Mouse (Mus musculus) CH12.LX (cell line): ENCODE data around the gene Nipsnap3a. TPM values are rescaled to one million over a fixed set of nuclear protein-coding genes. Genes with fewer than 3 reads are reported as not detected.

Experiments used
- DNase-seq: peaks from one replicate; pipeline ENCODE4 v3.0.0-alpha.2; 2013; ENCODE audit errors: extremely low read depth
- H3K27ac ChIP-seq: 2 replicates; pipeline ENCODE4 v1.5.1; 2012; ENCODE audit warnings: low read depth, mild to moderate bottlenecking, control low read depth, moderate library complexity; ENCODE audit not compliant: insufficient read depth
- H3K27me3 ChIP-seq: replicated peaks from 2 replicates; pipeline ENCODE3; 2012; ENCODE audit warnings: inconsistent platforms
- H3K36me3 ChIP-seq, 2 experiments: replicated peaks in 1 of 2; 2 replicates each; pipeline versions ENCODE3 to v1.6.1; 2012; ENCODE audit warnings: inconsistent platforms in 1 of 2, low read length in 1 of 2, mild to moderate bottlenecking in 1 of 2, mixed read lengths in 1 of 2, moderate library complexity in 1 of 2; ENCODE audit not compliant: control insufficient read depth in 1 of 2, insufficient read depth in 1 of 2
- H3K4me1 ChIP-seq, 2 experiments: 2 replicates each; pipeline ENCODE4 v1.6.1; 2012; ENCODE audit warnings: inconsistent platforms in 1 of 2, moderate library complexity in 1 of 2; ENCODE audit not compliant: insufficient read depth in 2 of 2, control insufficient read depth in 1 of 2
- H3K4me2 ChIP-seq: 2 replicates; pipeline ENCODE4 v1.6.1; 2012; ENCODE audit warnings: low read depth, mild to moderate bottlenecking, control low read depth; ENCODE audit not compliant: poor library complexity, insufficient read depth, severe bottlenecking
- H3K4me3 ChIP-seq, 3 experiments: fragments of 150-350 bp in 1 of 3; sonication (generic) in 1 of 3; replicated peaks in 1 of 3; 2 replicates each; pipeline versions ENCODE3 to v1.5.1; 2011 to 2012; ENCODE audit warnings: low read depth in 2 of 3, low read length in 2 of 3, mild to moderate bottlenecking in 2 of 3, moderate library complexity in 2 of 3, control low read depth in 1 of 3, improper control_type of control experiment in 1 of 3, inconsistent platforms in 1 of 3, mixed read lengths in 1 of 3; ENCODE audit not compliant: poor library complexity in 1 of 3
- H3K79me2 ChIP-seq: replicated peaks from 2 replicates; pipeline ENCODE4 v1.6.1; 2012; ENCODE audit warnings: mild to moderate bottlenecking, moderate library complexity; ENCODE audit not compliant: control insufficient read depth, poor library complexity, insufficient read depth, severe bottlenecking; ENCODE audit errors: extremely low read depth
- H3K9ac ChIP-seq: 2 replicates; pipeline ENCODE4 v1.6.1; 2012; ENCODE audit warnings: low read depth, mild to moderate bottlenecking, control low read depth, moderate library complexity; ENCODE audit not compliant: insufficient read depth
- H3K9me3 ChIP-seq: replicated peaks from 2 replicates; pipeline ENCODE3; 2012; ENCODE audit warnings: low read length, inconsistent platforms, mixed read lengths
- CTCF ChIP-seq, 2 experiments: IDR thresholded peaks in 1 of 2; conservative IDR thresholded peaks in 1 of 2; 2 replicates each; pipeline ENCODE4 v1.5.1; 2011 to 2012; ENCODE audit warnings: low read depth in 2 of 2, low read length in 2 of 2, improper control_type of control experiment in 1 of 2, inconsistent platforms in 1 of 2, mild to moderate bottlenecking in 1 of 2, moderate library complexity in 1 of 2
- E2F4 ChIP-seq: IDR thresholded peaks from 2 replicates; pipeline ENCODE4 v1.6.1; 2011; ENCODE audit warnings: low read depth, low read length, improper control_type of control experiment; ENCODE audit not compliant: insufficient replicate concordance
- ELF1 ChIP-seq: IDR thresholded peaks from 2 replicates; pipeline ENCODE4 v1.6.1; 2014; ENCODE audit warnings: low read depth, mild to moderate bottlenecking, inconsistent platforms, low read length, improper control_type of control experiment
- JUN ChIP-seq: IDR thresholded peaks from 2 replicates; pipeline ENCODE4 v1.6.1; 2011; ENCODE audit warnings: low read depth, mild to moderate bottlenecking, low read length, improper control_type of control experiment, moderate library complexity; ENCODE audit not compliant: insufficient read depth
- JUND ChIP-seq: conservative IDR thresholded peaks from 2 replicates; pipeline ENCODE4 v1.6.1; 2011; ENCODE audit warnings: low read depth, low read length, improper control_type of control experiment
- MAZ ChIP-seq: IDR thresholded peaks from 2 replicates; pipeline ENCODE4 v1.6.1; 2012; ENCODE audit warnings: low read depth, mild to moderate bottlenecking, inconsistent platforms, low read length, improper control_type of control experiment, moderate library complexity
- MEF2A ChIP-seq: IDR thresholded peaks from 2 replicates; pipeline ENCODE4 v1.6.1; 2014; ENCODE audit warnings: low read depth, mild to moderate bottlenecking, inconsistent platforms, low read length, improper control_type of control experiment, borderline replicate concordance
- MXI1 ChIP-seq: IDR thresholded peaks from 2 replicates; pipeline ENCODE4 v1.6.1; 2011; ENCODE audit warnings: mild to moderate bottlenecking, low read depth, low read length, improper control_type of control experiment
- MYC ChIP-seq: IDR thresholded peaks from 2 replicates; pipeline ENCODE4 v1.6.1; 2011; ENCODE audit warnings: low read depth, mild to moderate bottlenecking, improper control_type of control experiment, low read length
- NRF1 ChIP-seq: IDR thresholded peaks from 2 replicates; pipeline ENCODE4 v1.6.1; 2014; ENCODE audit warnings: low read depth, mild to moderate bottlenecking, inconsistent platforms, low read length, improper control_type of control experiment, moderate library complexity
- PAX5 ChIP-seq: IDR thresholded peaks from 2 replicates; pipeline ENCODE4 v1.6.1; 2012; ENCODE audit warnings: low read length, inconsistent platforms, mixed read lengths
- POLR2AphosphoS2 ChIP-seq: IDR thresholded peaks from 2 replicates; pipeline ENCODE4 v1.6.1; 2011; ENCODE audit warnings: low read depth, low read length, improper control_type of control experiment
- RCOR1 ChIP-seq: conservative IDR thresholded peaks from 2 replicates; pipeline ENCODE4 v1.6.1; 2012; ENCODE audit warnings: low read depth, mild to moderate bottlenecking, inconsistent platforms, low read length, improper control_type of control experiment
- SMC3 ChIP-seq: IDR thresholded peaks from 2 replicates; pipeline ENCODE4 v1.6.1; 2011; ENCODE audit warnings: low read depth, low read length, improper control_type of control experiment
- TBP ChIP-seq: conservative IDR thresholded peaks from 2 replicates; pipeline ENCODE4 v1.6.1; 2011; ENCODE audit warnings: low read depth, low read length, improper control_type of control experiment
- USF1 ChIP-seq: IDR thresholded peaks from 2 replicates; pipeline ENCODE4 v1.6.1; 2014; ENCODE audit warnings: low read depth, mild to moderate bottlenecking, inconsistent platforms, low read length, improper control_type of control experiment
- ZMIZ1 ChIP-seq: IDR thresholded peaks from 2 replicates; pipeline ENCODE4 v1.6.1; 2012; ENCODE audit warnings: low read depth, mild to moderate bottlenecking, inconsistent platforms, low read length, improper control_type of control experiment
- ZNF384 ChIP-seq: IDR thresholded peaks from 2 replicates; pipeline ENCODE4 v1.6.1; 2012; ENCODE audit warnings: low read depth, low read length, improper control_type of control experiment, inconsistent platforms
- dilution Hi-C: fragments of 300-500 bp; cut with MboI; formaldehyde crosslinking; loops from 2 replicates; pipeline ENCODE4 v1.14.3; 2020; ENCODE audit warnings: low sequenced_read_pairs; ENCODE audit not compliant: extremely low pct_unique_long_range_greater_than_20kb, extremely low pct_ligation_motif_present
- in situ Hi-C: fragments of 300-500 bp; cut with MboI; formaldehyde crosslinking; loops from 3 replicates; pipeline ENCODE4 v1.14.3; 2019; ENCODE audit warnings: low sequenced_read_pairs, low pct_ligation_motif_present, low pct_unique_long_range_greater_than_20kb, mixed read lengths
- polyA plus RNA-seq: library from polyadenylated mRNA; unstranded; fragments of >175 nt; gene quantifications from 2 replicates; pipeline ENCODE4 v1.2.1, GENCODE M21; 2012; ENCODE audit warnings: low read depth; ENCODE audit not compliant: insufficient read length
- total RNA-seq, 2 experiments: library from RNA; depleted of rRNA; stranded (reverse); fragments of 300-350 nt in 1 of 2; fragments of >200 nt in 1 of 2; gene quantifications; 2 replicates each; pipeline ENCODE4 v1.2.3; 2012 to 2014

The Nipsnap3a gene
- total and polyA plus RNA-seq, 3 experiments, result not detected

DNA sequence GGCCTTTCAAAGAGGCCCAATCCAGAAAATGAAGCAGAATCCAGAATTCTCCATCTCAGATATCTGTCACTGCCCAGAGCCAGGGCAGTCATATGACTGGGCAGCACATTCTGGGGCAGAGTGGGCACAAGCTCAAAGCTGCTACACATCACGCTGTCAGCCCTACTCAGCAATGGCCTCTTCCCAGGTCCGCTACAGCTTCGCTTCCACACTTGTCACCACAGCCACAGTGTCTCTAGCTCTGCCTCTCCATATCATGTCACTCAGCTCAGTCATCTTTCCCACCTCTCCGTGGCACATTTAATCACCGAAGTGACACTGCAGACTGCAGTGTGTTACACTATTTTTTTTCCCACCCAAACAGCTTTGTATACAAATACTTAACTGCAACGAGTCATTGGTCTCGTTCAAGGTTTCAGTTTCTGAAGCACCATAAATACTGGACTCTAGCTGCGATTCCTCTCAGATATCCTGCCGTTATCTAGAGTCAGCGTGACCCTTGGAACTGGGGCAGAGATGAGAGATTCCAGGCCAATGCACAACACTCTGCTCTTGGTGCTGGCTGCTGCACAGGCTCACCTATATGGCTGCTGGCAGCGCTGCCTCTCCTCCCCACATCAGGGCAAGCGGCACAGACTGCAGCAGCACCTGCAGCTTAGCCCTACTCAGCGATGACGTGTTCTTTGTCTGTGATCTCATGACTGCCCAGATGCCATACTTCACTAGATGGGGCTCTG lies 34.3 kb downstream of the Nipsnap3a start:
- no peak for DNase-seq
- TF ChIP-seq POLR2AphosphoS2, result no peak
- no peaks in the 10 kb centered on the region for H3K9me3 ChIP-seq
- in situ Hi-C loops, result no loop called here
- H3K79me2 ChIP-seq, result no peaks in the 10 kb centered on the region
- H3K4me1 ChIP-seq, result no peaks in the 10 kb centered on the region
- peaks cover 24 to 44% of the 10 kb centered on the region in 2 experiments for H3K36me3 ChIP-seq
- H3K27ac ChIP-seq, result no peak overlapping the region
- H3K4me3 ChIP-seq, result no peak overlapping the region
- dilution Hi-C loops, result no loop called here
- no peak overlapping the region for H3K9ac ChIP-seq
- H3K27me3 ChIP-seq, result no peaks in the 10 kb centered on the region
- H3K4me2 ChIP-seq, result no peak overlapping the region

DNA sequence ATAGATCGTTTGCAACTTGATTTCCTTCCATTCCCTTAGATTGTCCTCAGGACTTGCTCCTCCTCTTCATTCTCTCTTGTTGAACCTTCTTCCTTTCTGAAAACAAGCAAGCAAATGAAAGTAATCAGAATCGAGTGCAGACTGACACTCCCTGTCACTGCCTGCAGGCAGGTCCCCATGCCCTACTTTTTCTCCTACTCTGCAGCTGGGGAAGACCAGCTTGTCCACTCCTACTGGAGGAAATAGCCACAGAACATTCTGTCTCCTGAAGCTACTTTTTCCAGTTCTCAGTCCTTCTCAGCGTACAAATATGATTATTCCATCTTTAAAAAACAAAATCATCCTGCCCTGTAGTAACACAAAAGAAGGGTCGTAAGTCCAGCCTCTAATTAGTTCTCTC lies 35.3 kb downstream of the Nipsnap3a start:
- TF ChIP-seq MXI1 (no peak), RCOR1 (no peak), ZNF384 (no peak), ZMIZ1 (no peak), MEF2A (no peak), SMC3 (no peak), CTCF (conservative IDR thresholded peaks at IDR 0.05 in 1 of 2, IDR thresholded peaks at IDR 0.05 in 1 of 2; ENCODE audit: low read depth in 2 of 2, low read length in 2 of 2) (no peak), USF1 (no peak), NRF1 (no peak), ELF1 (no peak), MAZ (no peak), JUN (no peak), PAX5 (no peak), JUND (no peak), MYC (no peak), TBP (no peak), E2F4 (no peak)
- Histone ChIP-seq H3K27me3 (no peaks in the 10 kb centered on the region), H3K9me3 (no peaks in the 10 kb centered on the region), H3K27ac (no peak overlapping the region), H3K4me1 (no peaks in the 10 kb centered on the region), H3K4me2 (no peak overlapping the region), H3K79me2 (no peaks in the 10 kb centered on the region), H3K9ac (no peak overlapping the region), H3K4me3 (no peak overlapping the region), H3K36me3 (peaks cover 20 to 40% of the 10 kb centered on the region in 2 experiments)
- in situ Hi-C loops, result no loop called here
- dilution Hi-C loops, result no loop called here
- no peak for DNase-seq
